Mouse (Mus musculus): ENCODE data around the gene Zfp668.

GRCm38 (mm10) chr7:127869149-127869810 is 7.3 kb downstream of the Zfp668 start:
- TF ChIP-seq CTCF (IDR thresholded peaks at IDR 0.05; ENCODE audit: borderline replicate concordance, insufficient read depth, low read depth, low read length) (no peak), POLR2A (IDR thresholded peaks at IDR 0.05; ENCODE audit: borderline replicate concordance, insufficient read depth, low read length) (no peak)
